Comparison of ENCODE assay signal across 21 mouse cellular contexts in the genomic region with DNA sequence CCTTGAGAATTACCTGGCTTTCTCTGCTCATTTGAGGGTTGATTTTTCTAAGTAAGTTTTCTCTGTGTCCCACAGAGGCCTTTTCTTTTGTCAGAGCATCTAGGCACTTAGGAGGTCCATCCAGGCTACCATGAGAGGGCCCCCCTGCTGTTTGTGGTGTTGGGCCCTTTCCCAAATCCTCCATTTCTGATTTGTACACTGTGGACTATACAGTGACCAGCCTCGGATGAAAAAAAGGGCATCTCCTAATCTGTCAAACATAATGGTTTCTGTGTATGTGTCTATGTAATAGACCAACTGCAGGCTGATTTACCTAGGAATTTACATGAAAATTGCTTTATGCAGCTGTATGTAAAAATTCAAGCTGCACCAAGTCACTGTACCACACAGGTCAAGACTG.
DNase-seq lines count a peak whose midpoint lies in the region; ATAC-seq lines count a peak whose summit lies in the region.
"Had no signal": no experiment of that assay in that cellular context is flagged by ENCODE, and none has a peak within 500 bp of the region (broad histone marks: within the 10 kb centered on the region; RNA-seq: fewer than 3 reads in every experiment).

No protein-coding gene starts in this region.

- H3K4me1 ChIP-seq in midbrain, embryonic 11.5 days (ENCODE audit: control insufficient read depth, insufficient read depth, low read length): peaks cover 2% of the 10 kb centered on the region; the same call in 1 of the 2 replicates
- no peaks in the 10 kb centered on the region for H3K4me1 ChIP-seq in midbrain, embryonic 16.5 days (ENCODE audit: control insufficient read depth, insufficient read depth, low read length)
- H3K4me1 ChIP-seq in forebrain, embryonic 11.5 days (replicated peaks; ENCODE audit: control insufficient read depth, insufficient read depth, low read length): no peaks in the 10 kb centered on the region; the same call in 1 of the 2 replicates
- peaks cover 3% of the 10 kb centered on the region; the same call in 1 of the 2 replicates for H3K4me1 ChIP-seq in forebrain, embryonic 14.5 days (ENCODE audit: control insufficient read depth, insufficient read depth, low read length)
- H3K4me1 ChIP-seq in midbrain, embryonic 14.5 days (ENCODE audit: control insufficient read depth, insufficient read depth, low read length): no peaks in the 10 kb centered on the region
- H3K4me1 ChIP-seq in hindbrain, embryonic 11.5 days (replicated peaks; ENCODE audit: control insufficient read depth, insufficient read depth, low read length): no peaks in the 10 kb centered on the region
- H3K4me1 ChIP-seq: embryonic facial prominence, embryonic 15.5 days; heart, embryonic 13.5 days had no signal

- no peaks in the 10 kb centered on the region for H3K27me3 ChIP-seq in midbrain, embryonic 11.5 days (ENCODE audit: control insufficient read depth, insufficient read depth, low read length)
- no peaks in the 10 kb centered on the region for H3K27me3 ChIP-seq in midbrain, embryonic 16.5 days (ENCODE audit: control insufficient read depth, insufficient read depth, low read depth, low read length)
- H3K27me3 ChIP-seq in forebrain, embryonic 11.5 days (ENCODE audit: control insufficient read depth, insufficient read depth, low read length): no peaks in the 10 kb centered on the region
- no peaks in the 10 kb centered on the region for H3K27me3 ChIP-seq in forebrain, embryonic 14.5 days (replicated peaks; ENCODE audit: control insufficient read depth, insufficient read depth, low read length)
- H3K27me3 ChIP-seq in midbrain, embryonic 14.5 days (ENCODE audit: control insufficient read depth, insufficient read depth, low read length): no peaks in the 10 kb centered on the region
- H3K27me3 ChIP-seq in hindbrain, embryonic 11.5 days (ENCODE audit: control insufficient read depth, insufficient read depth, low read length): no peaks in the 10 kb centered on the region
- H3K27me3 ChIP-seq: CH12.LX; embryonic facial prominence, embryonic 15.5 days; heart, embryonic 13.5 days; hindbrain, embryonic 13.5 days had no signal

- no peak overlapping the region for H3K27ac ChIP-seq in midbrain, embryonic 11.5 days (ENCODE audit: low read depth, low read length)
- no peak overlapping the region for H3K27ac ChIP-seq in midbrain, embryonic 16.5 days (ENCODE audit: low read length)
- no peak overlapping the region for H3K27ac ChIP-seq in forebrain, embryonic 11.5 days (ENCODE audit: low read depth, low read length)
- no peak overlapping the region for H3K27ac ChIP-seq in forebrain, embryonic 14.5 days (ENCODE audit: low read depth, low read length)
- no peak overlapping the region; the same call in 1 of the 2 replicates for H3K27ac ChIP-seq in midbrain, embryonic 14.5 days (replicated peaks; ENCODE audit: low read depth, low read length)
- no peak overlapping the region for H3K27ac ChIP-seq in hindbrain, embryonic 11.5 days (ENCODE audit: low read depth, low read length)
- H3K27ac ChIP-seq: embryonic facial prominence, embryonic 15.5 days; heart, embryonic 13.5 days; hindbrain, embryonic 13.5 days; hindbrain, postnatal 0 days had no signal

- no peaks in the 10 kb centered on the region for H3K36me3 ChIP-seq in midbrain, embryonic 11.5 days (ENCODE audit: control insufficient read depth, insufficient read depth, low read length)
- no peaks in the 10 kb centered on the region for H3K36me3 ChIP-seq in midbrain, embryonic 16.5 days (ENCODE audit: control insufficient read depth, insufficient read depth, low read length)
- H3K36me3 ChIP-seq in forebrain, embryonic 11.5 days (ENCODE audit: control insufficient read depth, insufficient read depth, low read length): no peaks in the 10 kb centered on the region
- H3K36me3 ChIP-seq in forebrain, embryonic 14.5 days (ENCODE audit: control insufficient read depth, insufficient read depth, low read length): no peaks in the 10 kb centered on the region
- no peaks in the 10 kb centered on the region for H3K36me3 ChIP-seq in midbrain, embryonic 14.5 days (ENCODE audit: control insufficient read depth, insufficient read depth, low read length)
- no peaks in the 10 kb centered on the region for H3K36me3 ChIP-seq in hindbrain, embryonic 11.5 days (ENCODE audit: control insufficient read depth, insufficient read depth, low read length)
- H3K36me3 ChIP-seq: embryonic facial prominence, embryonic 15.5 days; heart, embryonic 13.5 days; hindbrain, embryonic 13.5 days had no signal

- WGBS in midbrain, embryonic 11.5 days: 40% methylated on average over 1 of the region's 1 CpGs
- WGBS in midbrain, embryonic 16.5 days: 24% methylated on average over 1 of the region's 1 CpGs
- 45% methylated on average over 1 of the region's 1 CpGs for WGBS in forebrain, embryonic 11.5 days
- 18% methylated on average over 1 of the region's 1 CpGs for WGBS in forebrain, embryonic 14.5 days
- 22% methylated on average over 1 of the region's 1 CpGs for WGBS in midbrain, embryonic 14.5 days
- WGBS in hindbrain, embryonic 11.5 days: 50% methylated on average over 1 of the region's 1 CpGs

- no peak overlapping the region for H3K4me2 ChIP-seq in midbrain, embryonic 11.5 days
- no peak overlapping the region for H3K4me2 ChIP-seq in midbrain, embryonic 16.5 days (ENCODE audit: low read length)
- H3K4me2 ChIP-seq in forebrain, embryonic 11.5 days (ENCODE audit: low read depth, low read length, severe bottlenecking): no peak overlapping the region
- H3K4me2 ChIP-seq in forebrain, embryonic 14.5 days (ENCODE audit: low read length): no peak overlapping the region
- no peak overlapping the region for H3K4me2 ChIP-seq in midbrain, embryonic 14.5 days (ENCODE audit: low read length)
- H3K4me2 ChIP-seq in hindbrain, embryonic 11.5 days (replicated peaks; ENCODE audit: low read depth, low read length): no peak overlapping the region
- H3K4me2 ChIP-seq: embryonic facial prominence, embryonic 15.5 days; heart, embryonic 13.5 days; hindbrain, embryonic 13.5 days had no signal

- H3K9ac ChIP-seq in midbrain, embryonic 11.5 days (ENCODE audit: low read length): no peak overlapping the region
- no peak overlapping the region for H3K9ac ChIP-seq in midbrain, embryonic 16.5 days (ENCODE audit: low read depth, low read length)
- no peak overlapping the region for H3K9ac ChIP-seq in forebrain, embryonic 11.5 days (ENCODE audit: low read length)
- H3K9ac ChIP-seq in forebrain, embryonic 14.5 days (ENCODE audit: low read length): no peak overlapping the region
- H3K9ac ChIP-seq in midbrain, embryonic 14.5 days (replicated peaks; ENCODE audit: low read length): no peak overlapping the region
- H3K9ac ChIP-seq in hindbrain, embryonic 11.5 days (ENCODE audit: low read depth, low read length): no peak overlapping the region
- H3K9ac ChIP-seq: embryonic facial prominence, embryonic 15.5 days; heart, embryonic 13.5 days; hindbrain, embryonic 13.5 days had no signal

- no peak for ATAC-seq in midbrain, embryonic 11.5 days (ENCODE audit: low FRiP score)
- ATAC-seq in midbrain, embryonic 16.5 days: no peak
- peak; percentile 25; the same call in 1 of the 2 replicates for ATAC-seq in forebrain, embryonic 11.5 days (replicated peaks; ENCODE audit: low FRiP score)
- ATAC-seq in forebrain, embryonic 14.5 days: peak; percentile 18; the same call in 1 of the 2 replicates
- no peak for ATAC-seq in midbrain, embryonic 14.5 days (ENCODE audit: low FRiP score, low TSS enrichment)
- ATAC-seq in hindbrain, embryonic 11.5 days (ENCODE audit: low FRiP score): no peak
- ATAC-seq: activated CD4-positive, CD25-positive, alpha-beta regulatory T cell, adult 4 months; hindbrain, postnatal 0 days; Patski had no signal

- H3K4me3 ChIP-seq in midbrain, embryonic 11.5 days (ENCODE audit: low read depth, low read length): no peak overlapping the region
- H3K4me3 ChIP-seq in midbrain, embryonic 16.5 days (ENCODE audit: low read depth, low read length): no peak overlapping the region
- H3K4me3 ChIP-seq in forebrain, embryonic 11.5 days (ENCODE audit: low read depth, low read length): no peak overlapping the region
- H3K4me3 ChIP-seq in forebrain, embryonic 14.5 days (ENCODE audit: low read depth, low read length): no peak overlapping the region
- no peak overlapping the region for H3K4me3 ChIP-seq in midbrain, embryonic 14.5 days (replicated peaks; ENCODE audit: low read depth, low read length)
- no peak overlapping the region for H3K4me3 ChIP-seq in hindbrain, embryonic 11.5 days (ENCODE audit: low read depth, low read length)
- H3K4me3 ChIP-seq: embryonic facial prominence, embryonic 15.5 days; erythroblast, embryonic 14.5 days; heart, embryonic 13.5 days; hindbrain, embryonic 13.5 days had no signal

- H3K9me3 ChIP-seq in midbrain, embryonic 11.5 days (ENCODE audit: control insufficient read depth, low read length): no peaks in the 10 kb centered on the region
- H3K9me3 ChIP-seq in midbrain, embryonic 16.5 days (replicated peaks; ENCODE audit: control insufficient read depth, low read length, poor library complexity, severe bottlenecking): no peaks in the 10 kb centered on the region
- no peaks in the 10 kb centered on the region for H3K9me3 ChIP-seq in forebrain, embryonic 11.5 days (ENCODE audit: control insufficient read depth, low read length)
- no peaks in the 10 kb centered on the region for H3K9me3 ChIP-seq in forebrain, embryonic 14.5 days (replicated peaks; ENCODE audit: control insufficient read depth, low read length)
- no peaks in the 10 kb centered on the region for H3K9me3 ChIP-seq in midbrain, embryonic 14.5 days (ENCODE audit: control insufficient read depth, low read length)
- no peaks in the 10 kb centered on the region for H3K9me3 ChIP-seq in hindbrain, embryonic 11.5 days (ENCODE audit: control insufficient read depth, low read length)
- H3K9me3 ChIP-seq: embryonic facial prominence, embryonic 15.5 days; heart, embryonic 13.5 days; hindbrain, embryonic 13.5 days had no signal

- peak; percentile 81 for DNase-seq in midbrain, embryonic 11.5 days (ENCODE audit: low spot score, missing footprints)
- DNase-seq in forebrain, embryonic 11.5 days (ENCODE audit: low spot score): no peak
- DNase-seq in forebrain, embryonic 14.5 days (ENCODE audit: low spot score): no peak
- peak; percentile 1 for DNase-seq in midbrain, embryonic 14.5 days
- no peak for DNase-seq in cerebellum, adult 11-12 months
- no peak for DNase-seq in hindbrain, embryonic 11.5 days (ENCODE audit: low spot score)
- DNase-seq: adrenal gland, postnatal 14 days; cerebellum, adult 18-20 months; cerebellum, adult 9-11 months; cerebellum, postnatal 36 days; gastrocnemius, postnatal 36 days; heart, postnatal 4 days had no signal

Comparison
In these comparisons a context has a peak if more than half of its experiments do, and no peak if none do; other contexts are left out.
1. ATAC-seq: peak in forebrain, embryonic 11.5 days (single experiment) and forebrain, embryonic 14.5 days (single experiment); none in midbrain, embryonic 11.5 days (single experiment), midbrain, embryonic 16.5 days (single experiment), midbrain, embryonic 14.5 days (single experiment) and hindbrain, embryonic 11.5 days (single experiment).
2. DNase-seq: peak in midbrain, embryonic 11.5 days (single experiment) and midbrain, embryonic 14.5 days (single experiment); none in forebrain, embryonic 11.5 days (single experiment), forebrain, embryonic 14.5 days (single experiment), cerebellum, adult 11-12 months (single experiment) and hindbrain, embryonic 11.5 days (single experiment).